Mouse (Mus musculus) macrophage (primary cell): ENCODE results near the gene Pkd1l2. TPM values are rescaled to one million over a fixed set of nuclear protein-coding genes. Genes with fewer than 3 reads are reported as not detected.
A peak's percentile ranks its signal among the peaks of the same experiment; 100 is the strongest.

Experiments used
- H3K27ac ChIP-seq: fragments of 350-480 bp; formaldehyde crosslinking; 2 replicates; pipeline ENCODE4 v1.9.0; 2021
- H3K36me3 ChIP-seq: fragments of 350-480 bp; formaldehyde crosslinking; 2 replicates; pipeline ENCODE4 v1.9.0; 2021; ENCODE audit errors: inconsistent target
- H3K4me3 ChIP-seq: fragments of 350-480 bp; formaldehyde crosslinking; 2 replicates; pipeline ENCODE4 v1.9.0; 2021; ENCODE audit errors: inconsistent target
- H3K79me2 ChIP-seq: fragments of 350-480 bp; formaldehyde crosslinking; 2 replicates; pipeline ENCODE4 v1.9.0; 2021; ENCODE audit errors: inconsistent target
- WGBS: methylation state at CpG from one replicate; pipeline ENCODE4 v1.1.7; 2026; ENCODE audit warnings: inconsistent platforms; ENCODE audit not compliant: missing documents; 5-methylcytosine and 5-hydroxymethylcytosine counted together
- polyA plus RNA-seq: library from polyadenylated mRNA; stranded (reverse); fragments of 250-400 nt; gene quantifications from 3 replicates; pipeline ENCODE4 v1.2.4, GENCODE M21; 2018; ENCODE audit warnings: inconsistent platforms

Gene Pkd1l2
- polyA plus RNA-seq, 1 experiment from 2014 or later: 0.11 TPM

DNA sequence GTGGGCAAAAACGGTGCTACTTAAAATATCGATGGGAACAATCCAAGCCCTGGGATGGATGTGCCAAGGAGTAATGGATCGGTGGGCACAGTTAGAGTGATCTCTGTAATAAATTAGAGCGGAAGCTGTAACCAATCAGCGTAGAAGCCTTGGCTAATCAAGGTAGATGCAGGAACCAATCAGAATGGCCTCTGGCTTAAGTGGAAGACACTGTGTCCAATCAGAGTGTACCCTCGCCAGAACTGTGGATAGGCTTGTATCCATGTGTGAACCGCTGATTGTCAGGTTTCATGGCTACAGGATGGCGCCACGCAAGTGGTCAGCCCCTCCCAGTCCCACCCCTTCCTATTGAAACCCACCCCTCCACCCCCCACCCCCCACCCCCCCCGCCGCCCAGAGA lies 14.9 kb downstream of the Pkd1l2 start:
- WGBS: 96% methylated on average over 9 of the region's 11 CpGs
- Histone ChIP-seq H3K79me2 (no peaks in the 10 kb centered on the region), H3K36me3 (no peaks in the 10 kb centered on the region), H3K4me3 (no peak overlapping the region), H3K27ac (peak overlapping the region; percentile 83)

DNA sequence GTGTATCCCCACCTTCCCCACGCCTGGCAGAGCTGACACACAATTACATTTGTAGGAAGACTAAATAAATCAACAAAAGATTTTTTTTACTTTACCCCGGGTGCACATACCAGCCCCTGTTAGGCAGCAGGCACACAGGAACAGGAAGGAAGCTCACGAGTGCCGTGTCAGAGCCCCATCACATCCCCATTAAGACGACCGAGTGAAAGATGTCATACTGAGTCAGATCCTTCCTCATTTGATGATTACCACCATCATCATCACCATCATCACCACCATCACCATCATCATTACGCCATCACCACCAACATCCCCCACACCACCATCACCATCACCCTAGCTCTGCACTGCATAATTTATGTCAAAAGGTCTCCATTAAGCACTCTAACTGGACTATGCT lies 15.3 kb downstream of the Pkd1l2 start:
- Histone ChIP-seq H3K36me3 (no peaks in the 10 kb centered on the region), H3K4me3 (no peak overlapping the region), H3K79me2 (no peaks in the 10 kb centered on the region), H3K27ac (peak overlapping the region; percentile 83)
- WGBS: 9% methylated on average over 7 of the region's 7 CpGs

DNA sequence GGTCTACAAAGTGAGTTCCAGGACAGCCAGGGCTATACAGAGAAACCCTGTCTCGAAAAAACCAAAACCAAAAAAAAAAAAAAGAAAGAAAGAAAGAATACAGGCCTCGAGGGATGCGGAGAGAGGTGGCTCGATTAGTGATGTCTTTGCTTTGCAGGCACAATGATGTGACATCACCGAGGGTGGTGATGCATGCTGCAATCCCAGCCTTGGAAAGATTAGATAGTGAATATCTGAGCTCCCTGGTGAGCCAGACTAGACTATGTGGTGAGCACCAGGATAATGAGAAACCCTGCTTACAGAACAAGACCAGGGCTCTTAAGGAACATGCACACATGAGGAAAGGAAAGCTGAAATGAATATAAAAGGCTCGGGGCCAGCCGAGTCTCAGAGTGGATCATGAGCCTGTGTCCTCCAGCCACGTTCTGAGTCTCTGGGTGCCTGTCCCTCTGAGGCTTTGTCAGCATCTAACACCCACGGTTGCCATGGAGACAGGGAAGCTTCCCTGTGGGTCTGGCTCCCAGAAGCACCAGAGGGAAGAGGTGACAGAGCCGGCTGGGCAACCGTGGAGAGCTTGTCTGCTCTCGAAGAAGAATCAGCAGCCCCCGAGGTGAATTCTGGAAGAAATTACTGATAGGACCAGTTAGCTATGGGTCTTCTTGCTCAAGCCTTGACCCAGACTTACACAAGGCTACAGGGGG lies 20.9 kb downstream of the Pkd1l2 start:
- Histone ChIP-seq H3K4me3 (no peak overlapping the region), H3K27ac (no peak overlapping the region), H3K79me2 (no peaks in the 10 kb centered on the region), H3K36me3 (no peaks in the 10 kb centered on the region)
- 80% methylated on average over 12 of the region's 13 CpGs for WGBS

DNA sequence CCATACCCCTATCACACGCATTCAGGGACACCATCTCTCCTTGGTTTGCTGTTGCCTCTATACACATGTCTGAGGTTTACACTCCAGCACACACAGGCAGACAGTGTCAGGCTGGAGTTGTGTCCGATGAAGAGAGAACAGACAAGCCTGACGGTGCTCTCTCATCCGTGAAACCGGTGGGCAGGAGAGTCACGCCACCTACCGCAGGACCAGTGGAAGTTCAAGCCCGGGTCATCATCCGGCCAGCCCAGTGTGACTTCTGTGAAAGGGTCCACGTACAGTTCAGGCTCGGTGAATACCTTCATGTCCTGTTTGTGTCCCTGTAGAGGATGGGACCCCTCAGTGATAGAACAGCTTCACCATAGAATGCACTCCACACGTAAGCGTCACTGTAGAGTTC lies 21.9 kb downstream of the Pkd1l2 start:
- 92% methylated on average over 13 of the region's 13 CpGs for WGBS
- Histone ChIP-seq H3K4me3 (no peak overlapping the region), H3K27ac (no peak overlapping the region)

DNA sequence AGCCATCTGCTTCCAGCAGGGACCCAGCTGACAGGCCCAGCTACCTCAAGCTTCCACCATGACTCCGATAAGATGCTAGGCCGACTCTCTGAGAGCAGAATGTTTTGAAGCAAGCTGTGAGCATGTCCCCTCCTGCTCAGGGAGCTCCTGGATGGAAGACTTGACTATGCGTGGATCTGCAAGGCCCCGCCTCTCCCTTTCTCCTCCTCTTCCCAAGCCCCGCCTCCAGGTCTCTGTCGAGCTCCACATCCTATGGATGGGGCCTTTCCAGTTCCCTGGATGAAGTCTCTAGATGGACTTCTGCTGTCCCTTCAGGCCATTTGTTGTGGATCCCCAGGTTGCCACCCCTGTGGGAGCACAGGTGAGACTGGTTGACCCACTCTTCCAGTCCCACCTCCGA lies 23.2 kb downstream of the Pkd1l2 start:
- 90% methylated on average over 7 of the region's 7 CpGs for WGBS
- no peaks in the 10 kb centered on the region for H3K36me3 ChIP-seq
- no peak overlapping the region for H3K4me3 ChIP-seq
- H3K79me2 ChIP-seq: no peaks in the 10 kb centered on the region
- no peak overlapping the region for H3K27ac ChIP-seq

More for the DNA sequence above, 21.9 kb downstream of the Pkd1l2 start:
- no peaks in the 10 kb centered on the region for H3K79me2 ChIP-seq
- H3K36me3 ChIP-seq: no peaks in the 10 kb centered on the region

DNA sequence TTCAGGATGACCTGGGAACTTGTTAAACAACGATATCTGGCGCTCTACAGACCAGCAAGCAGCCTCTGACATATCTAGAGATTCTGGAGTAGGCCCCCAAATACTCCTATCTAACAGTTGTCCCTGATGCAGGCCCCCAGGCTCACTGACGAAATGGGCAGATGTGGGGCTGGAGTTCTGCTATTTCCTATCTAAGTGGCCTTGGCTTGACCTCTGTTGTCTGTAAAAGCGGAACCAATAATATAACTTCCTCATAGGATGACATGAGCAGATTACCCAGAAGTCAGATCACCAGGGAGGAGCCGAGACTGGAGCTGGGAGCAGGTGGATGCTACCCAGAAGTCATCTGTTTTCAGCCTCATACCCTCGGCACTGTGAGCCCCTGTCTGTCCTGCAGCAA lies 27.2 kb downstream of the Pkd1l2 start:
- H3K79me2 ChIP-seq: no peaks in the 10 kb centered on the region
- no peaks in the 10 kb centered on the region for H3K36me3 ChIP-seq
- H3K4me3 ChIP-seq: no peak overlapping the region
- WGBS: 14% methylated on average over 6 of the region's 6 CpGs
- peak overlapping the region; percentile 96 for H3K27ac ChIP-seq

DNA sequence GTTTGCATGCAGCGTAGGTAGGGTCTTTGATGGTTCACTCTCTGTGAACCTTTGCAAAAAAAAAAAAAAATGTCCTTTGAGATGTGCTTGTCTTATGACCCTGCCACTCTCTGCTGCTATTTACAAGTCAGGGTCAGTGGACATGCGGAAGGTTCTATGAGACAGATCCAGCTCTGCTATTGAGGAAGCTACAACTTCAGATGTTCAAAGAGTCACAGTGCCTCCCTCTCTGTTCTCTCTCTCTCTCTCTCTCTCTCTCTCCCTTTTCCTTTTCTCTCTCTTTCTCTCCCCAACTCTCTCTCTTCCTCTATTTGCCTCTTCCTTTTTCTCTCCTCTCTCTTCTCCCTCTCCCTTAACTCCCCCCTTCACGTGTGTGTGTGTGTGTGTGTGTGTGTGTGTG lies 28.1 kb downstream of the Pkd1l2 start:
- Histone ChIP-seq H3K27ac (peak overlapping the region; percentile 96), H3K36me3 (no peaks in the 10 kb centered on the region), H3K79me2 (no peaks in the 10 kb centered on the region), H3K4me3 (no peak overlapping the region)
- 95% methylated on average over 2 of the region's 3 CpGs for WGBS

DNA sequence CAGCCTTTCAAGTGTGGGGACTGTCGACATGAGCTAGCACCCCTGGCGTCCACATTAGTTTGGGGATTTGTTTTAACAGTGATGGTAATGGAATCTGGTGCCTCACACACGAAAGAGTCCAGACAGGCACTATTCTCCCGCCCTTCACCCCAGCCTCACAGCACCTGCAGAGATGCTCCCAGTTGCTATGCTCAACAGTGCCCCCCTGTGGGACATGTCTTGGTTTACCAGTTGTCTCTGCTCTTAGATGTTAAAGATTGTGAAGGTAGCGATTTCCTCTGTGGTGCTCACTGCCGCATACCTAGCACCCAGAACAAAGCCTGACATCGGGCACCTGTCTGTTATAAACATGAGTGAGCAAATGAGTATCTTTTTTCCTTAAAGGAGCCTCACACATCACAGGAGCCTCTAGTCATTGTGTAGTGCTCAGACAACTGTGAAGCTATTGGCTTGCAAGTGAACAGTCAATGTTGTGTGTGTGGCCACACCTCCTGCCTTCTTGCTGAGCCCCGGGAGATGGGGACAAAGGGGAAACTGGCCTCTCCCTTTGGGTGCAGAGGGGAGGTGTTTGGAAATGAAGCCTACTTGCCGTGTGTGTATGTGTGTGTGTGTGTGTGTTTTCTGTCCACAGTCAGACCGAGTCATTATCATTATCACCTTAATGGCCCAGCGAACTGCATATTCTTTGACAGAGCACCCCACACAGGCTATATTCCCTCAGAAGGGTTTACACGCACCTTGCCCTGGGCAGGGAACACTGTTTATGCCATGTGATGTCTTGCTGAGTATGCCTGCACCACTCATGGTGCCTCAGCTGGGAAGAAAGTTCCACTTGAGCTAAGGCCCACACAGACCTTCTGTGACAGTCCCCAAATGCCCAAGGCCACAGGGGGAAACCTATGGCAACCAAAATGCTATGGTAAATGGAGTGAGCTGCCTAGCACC lies 28.8 kb downstream of the Pkd1l2 start:
- Histone ChIP-seq H3K27ac (peak overlapping the region; percentile 96), H3K4me3 (no peak overlapping the region), H3K79me2 (no peaks in the 10 kb centered on the region), H3K36me3 (no peaks in the 10 kb centered on the region)
- WGBS: 89% methylated on average over 11 of the region's 12 CpGs

DNA sequence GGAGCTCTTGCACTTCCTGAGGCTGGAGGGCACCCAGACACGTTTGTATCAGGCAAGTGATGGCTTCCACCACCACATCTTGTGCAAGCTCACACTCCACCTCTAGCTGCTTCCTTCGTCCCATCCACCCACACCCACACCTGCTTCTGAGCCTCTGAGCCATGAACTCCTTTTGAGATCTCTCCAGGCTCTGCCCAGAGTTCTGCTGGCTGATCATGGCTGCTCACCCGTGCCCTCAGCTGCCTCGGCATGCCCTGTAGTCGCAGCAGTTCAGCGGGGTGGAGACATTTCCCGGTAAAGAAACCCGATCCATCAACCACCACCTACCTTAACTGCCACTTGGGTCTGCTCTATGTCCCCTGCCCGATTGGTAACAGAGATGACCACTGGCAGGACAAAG lies 30.9 kb downstream of the Pkd1l2 start:
- H3K27ac ChIP-seq: peak overlapping the region; percentile 59

DNA sequence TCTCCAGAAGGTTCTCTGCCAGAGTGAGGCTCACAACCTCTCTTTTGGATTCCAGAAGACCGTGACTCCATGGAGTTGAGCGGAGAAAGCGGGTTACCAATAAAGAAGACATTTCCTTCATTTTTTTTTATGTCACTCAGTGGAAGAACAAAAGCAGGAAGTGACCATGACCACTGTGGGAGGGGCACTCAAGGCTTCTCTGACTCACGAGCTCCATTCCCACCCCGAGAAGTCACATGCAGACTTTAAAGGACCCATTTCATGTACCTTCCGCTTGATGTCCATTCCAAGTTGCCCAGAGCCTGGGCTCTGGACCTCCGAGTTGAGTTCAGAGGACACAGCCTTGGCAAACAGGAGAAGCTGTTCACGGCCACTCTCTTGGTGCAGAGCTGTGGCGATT lies 31.5 kb downstream of the Pkd1l2 start:
- Histone ChIP-seq H3K79me2 (no peaks in the 10 kb centered on the region), H3K4me3 (no peak overlapping the region), H3K27ac (peak overlapping the region; percentile 59), H3K36me3 (no peaks in the 10 kb centered on the region)
- WGBS: 49% methylated on average over 9 of the region's 9 CpGs

More for the DNA sequence above, 30.9 kb downstream of the Pkd1l2 start:
- 81% methylated on average over 9 of the region's 9 CpGs for WGBS
- no peaks in the 10 kb centered on the region for H3K79me2 ChIP-seq
- no peak overlapping the region for H3K4me3 ChIP-seq
- H3K36me3 ChIP-seq: no peaks in the 10 kb centered on the region

DNA sequence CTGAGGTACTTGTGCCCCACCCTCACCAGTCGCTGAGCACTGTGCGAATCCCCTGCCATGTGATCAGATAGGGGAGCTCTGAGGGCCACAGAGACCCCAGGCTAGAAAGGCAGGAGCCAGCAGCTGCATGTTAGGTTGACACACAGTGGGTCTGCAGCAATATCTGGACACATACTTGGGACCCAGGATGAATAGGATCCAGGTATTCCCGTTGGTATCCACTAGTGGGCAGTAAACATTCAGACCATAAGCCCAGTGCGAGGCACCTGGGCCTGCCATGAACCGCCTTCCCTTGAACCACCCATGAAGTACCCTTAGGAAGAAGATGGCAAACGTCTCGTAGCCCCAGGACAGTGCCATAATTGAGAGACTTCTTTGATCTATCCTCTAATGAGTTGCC lies 32.8 kb downstream of the Pkd1l2 start:
- 87% methylated on average over 7 of the region's 7 CpGs for WGBS
- H3K4me3 ChIP-seq: no peak overlapping the region
- H3K27ac ChIP-seq: no peak overlapping the region
- no peaks in the 10 kb centered on the region for H3K36me3 ChIP-seq
- H3K79me2 ChIP-seq: no peaks in the 10 kb centered on the region

DNA sequence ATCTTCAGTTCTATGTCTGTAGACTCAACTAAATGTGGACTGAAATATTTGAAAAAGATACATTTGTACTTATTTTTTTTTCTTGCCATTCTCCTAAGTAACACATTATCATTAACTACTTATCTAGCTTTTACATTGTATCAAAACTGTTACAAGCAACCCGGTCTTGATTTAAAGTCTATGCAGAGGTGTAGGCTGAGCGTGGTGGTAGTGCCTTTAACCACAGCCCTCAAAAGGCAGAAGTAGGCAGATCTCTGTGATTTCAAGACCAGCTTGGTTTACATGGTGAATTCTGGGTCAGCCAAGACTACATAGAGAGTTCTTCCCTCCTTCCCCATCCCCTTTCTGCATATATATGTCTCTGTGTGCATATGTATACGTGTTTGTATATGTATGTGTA lies 38.7 kb downstream of the Pkd1l2 start:
- H3K36me3 ChIP-seq: no peaks in the 10 kb centered on the region
- no peaks in the 10 kb centered on the region for H3K79me2 ChIP-seq
- no peak overlapping the region for H3K27ac ChIP-seq
- 32% methylated on average over 3 of the region's 3 CpGs for WGBS
- no peak overlapping the region for H3K4me3 ChIP-seq

DNA sequence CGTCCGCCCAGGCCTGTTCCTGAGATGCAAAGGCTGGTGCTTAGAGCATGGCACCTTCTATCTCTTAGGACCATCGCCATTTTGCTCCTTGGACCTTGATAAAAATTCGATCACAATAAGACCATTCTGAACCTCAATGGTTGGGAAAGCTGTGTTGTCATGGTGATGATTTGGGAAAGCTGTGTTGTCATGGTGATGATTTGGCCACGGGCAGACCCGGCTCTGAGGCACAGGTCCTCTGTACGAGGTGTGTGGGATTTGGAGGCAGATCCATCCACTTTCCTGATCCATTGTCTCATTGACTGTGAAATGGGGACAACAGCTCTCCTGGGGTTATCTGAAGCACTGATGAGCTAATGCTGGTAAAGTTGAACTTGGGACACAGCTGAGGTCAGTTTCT lies 42.4 kb downstream of the Pkd1l2 start:
- WGBS: 91% methylated on average over 7 of the region's 7 CpGs
- Histone ChIP-seq H3K4me3 (no peak overlapping the region), H3K79me2 (no peaks in the 10 kb centered on the region), H3K27ac (no peak overlapping the region), H3K36me3 (no peaks in the 10 kb centered on the region)

DNA sequence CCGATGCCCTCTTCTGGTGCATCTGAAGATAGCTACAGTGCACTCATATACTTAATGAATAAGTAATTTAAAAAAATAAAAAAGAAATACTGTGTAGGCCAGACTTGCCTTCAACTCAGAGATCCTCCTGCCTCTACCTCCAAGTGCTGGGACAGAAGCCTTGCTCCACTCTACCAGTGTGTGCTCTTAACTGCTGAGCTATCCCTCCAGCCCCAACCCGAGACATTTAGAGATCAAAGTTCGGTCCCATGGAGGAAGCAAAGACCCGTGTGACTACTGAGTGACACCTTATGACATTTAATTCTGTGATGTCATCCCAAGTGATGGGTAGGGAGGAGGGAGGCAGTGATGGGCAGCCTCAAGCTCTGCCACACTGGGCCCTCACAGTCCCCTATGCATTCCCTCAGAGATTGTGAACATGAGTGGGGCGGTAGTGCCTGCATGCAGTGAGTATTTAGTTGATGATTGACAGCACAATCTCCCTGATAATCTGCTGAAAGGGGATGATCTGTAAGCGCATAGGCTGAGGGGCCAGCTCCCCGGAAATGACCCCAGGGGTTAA lies 44.8 kb downstream of the Pkd1l2 start:
- Histone ChIP-seq H3K79me2 (no peaks in the 10 kb centered on the region), H3K36me3 (no peaks in the 10 kb centered on the region), H3K4me3 (no peak overlapping the region), H3K27ac (no peak overlapping the region)
- 92% methylated on average over 7 of the region's 7 CpGs for WGBS

DNA sequence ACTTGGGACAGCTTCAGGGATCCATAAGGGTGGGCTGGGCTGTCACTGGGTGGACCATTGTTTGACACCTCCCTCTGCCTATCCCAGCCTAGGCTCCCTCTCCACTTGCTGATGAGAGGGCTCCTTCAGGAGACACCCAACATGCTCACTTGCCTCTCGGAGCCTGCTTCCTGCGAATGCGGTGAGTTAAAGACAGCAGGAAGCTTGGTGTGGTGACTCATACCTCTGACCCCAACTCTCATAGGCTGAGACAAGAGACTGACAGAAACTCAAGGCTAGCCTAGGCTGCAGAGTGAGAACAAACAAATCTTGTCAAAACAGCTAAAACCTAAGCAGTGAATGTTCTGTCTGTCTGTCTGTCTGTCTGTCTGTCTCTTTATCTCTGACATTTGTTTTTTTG lies 48.9 kb downstream of the Pkd1l2 start:
- no peaks in the 10 kb centered on the region for H3K79me2 ChIP-seq
- no peak overlapping the region for H3K27ac ChIP-seq
- no peak overlapping the region for H3K4me3 ChIP-seq
- H3K36me3 ChIP-seq: no peaks in the 10 kb centered on the region
- WGBS: 3% methylated on average over 3 of the region's 3 CpGs
